Mouse (Mus musculus): Measurements from ENCODE around the gene Taldo1.
"Not testable (repeated sequence)": the region's sequence is repeated elsewhere in the genome, so short reads cannot be mapped to it uniquely, and the experiment has no call there.

Taldo1 gene

DNA sequence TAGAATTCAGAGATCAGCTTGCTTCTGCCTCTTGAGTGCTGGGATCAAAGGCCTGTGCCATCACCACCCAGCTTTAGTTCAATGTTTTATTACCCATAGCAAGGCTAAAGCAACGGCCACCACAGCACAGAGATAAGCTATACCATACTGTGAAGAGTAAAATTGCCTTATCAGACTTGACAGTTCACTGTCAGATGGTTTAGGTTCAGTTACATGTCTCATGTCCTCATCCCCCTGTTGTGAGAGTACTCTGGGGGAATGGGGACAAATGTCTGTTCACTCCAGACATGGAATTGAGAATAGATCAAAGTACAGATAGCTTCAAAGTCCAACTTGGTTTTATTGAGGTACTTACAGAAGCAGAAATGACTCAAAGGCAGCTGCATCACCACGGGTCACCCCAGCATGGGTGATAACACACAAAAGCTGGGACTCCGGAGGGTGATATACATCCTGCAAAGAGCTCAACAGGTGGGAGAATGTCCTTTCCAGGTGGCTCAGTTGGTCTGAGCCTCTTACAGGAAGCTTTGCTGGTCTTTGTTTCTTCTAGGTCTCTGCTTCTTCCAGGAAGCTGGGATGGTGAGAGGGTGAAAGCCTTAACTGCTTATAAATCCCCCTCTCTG, 3.4 kb upstream of the Taldo1 start:
- no peak for DNase-seq

DNA sequence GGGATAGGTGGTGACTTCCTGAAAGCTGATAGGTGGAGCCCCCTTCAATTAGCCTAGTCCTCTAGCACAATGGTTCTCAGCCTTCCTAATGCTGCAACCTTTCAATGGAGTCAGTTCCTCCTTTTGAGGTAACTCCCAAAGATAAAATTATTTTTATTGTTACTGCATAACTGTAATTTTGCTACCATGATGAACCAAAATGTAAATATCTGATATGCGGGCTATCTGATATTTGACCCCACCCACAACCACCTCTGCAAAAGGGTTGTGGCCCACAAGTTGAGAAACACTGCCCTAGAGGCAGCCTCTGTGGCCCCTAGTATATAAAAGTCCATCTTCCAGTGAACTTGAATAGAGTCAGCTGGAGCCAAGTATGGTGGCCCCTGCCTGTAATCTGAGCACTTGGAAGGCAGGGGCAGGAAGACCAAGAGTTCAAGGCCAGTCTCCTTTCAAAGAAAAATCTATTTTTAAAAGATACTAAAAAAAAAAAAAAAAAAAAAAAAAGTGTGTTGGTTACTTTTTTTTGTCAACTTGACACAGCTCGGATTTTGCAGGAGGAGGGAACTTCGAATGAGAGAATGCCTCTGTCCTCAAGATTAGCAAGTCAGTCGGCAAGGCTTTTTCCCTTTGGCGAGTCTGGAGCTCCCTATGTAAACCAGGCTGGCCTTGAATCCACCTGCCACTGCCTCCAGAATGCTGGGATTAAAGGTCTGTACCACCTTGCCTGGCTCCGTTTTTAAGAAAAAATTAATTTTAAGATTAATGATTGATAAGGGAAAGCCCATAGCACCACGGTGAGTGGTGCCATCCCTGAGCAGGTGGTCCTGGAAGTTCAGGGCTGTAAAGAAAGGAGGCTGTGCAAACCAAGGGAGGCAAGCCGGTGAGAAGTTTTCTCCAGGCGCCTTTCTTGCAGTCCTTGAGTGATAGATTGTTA, 1.4 kb upstream of the Taldo1 start:
- no peak for DNase-seq

- no peak for DNase-seq
These were observed 688 bp downstream of the Taldo1 start for GRCm38 (mm10) chr7:141392552-141393222.

GRCm38 (mm10) chr7:141394158-141394557, 2.2 kb downstream of the Taldo1 start:
- no peak for DNase-seq

GRCm38 (mm10) chr7:141394771-141395170, 2.8 kb downstream of the Taldo1 start:
- peak; percentile 47 to 66 for DNase-seq

DNA sequence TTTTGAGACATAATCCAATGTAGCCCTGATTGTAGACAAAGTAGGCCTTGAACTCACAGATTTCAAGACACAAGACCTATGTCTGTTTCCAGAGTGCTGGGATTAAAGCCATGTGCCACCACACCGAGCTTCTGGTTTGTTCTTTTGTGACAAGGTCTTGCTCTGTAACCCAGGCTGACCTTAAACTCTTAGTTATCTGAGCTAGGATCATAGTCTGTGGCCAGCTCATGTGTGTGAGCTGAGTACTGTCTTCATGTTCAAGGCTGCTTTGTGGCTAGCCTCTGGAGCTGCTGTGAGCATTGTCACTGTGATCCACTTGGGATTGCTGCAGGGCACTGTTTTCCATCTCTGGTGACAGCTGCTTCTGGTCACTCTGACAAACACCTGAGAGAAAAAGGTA, 3.3 kb downstream of the Taldo1 start:
- DNase-seq: no peak

DNA sequence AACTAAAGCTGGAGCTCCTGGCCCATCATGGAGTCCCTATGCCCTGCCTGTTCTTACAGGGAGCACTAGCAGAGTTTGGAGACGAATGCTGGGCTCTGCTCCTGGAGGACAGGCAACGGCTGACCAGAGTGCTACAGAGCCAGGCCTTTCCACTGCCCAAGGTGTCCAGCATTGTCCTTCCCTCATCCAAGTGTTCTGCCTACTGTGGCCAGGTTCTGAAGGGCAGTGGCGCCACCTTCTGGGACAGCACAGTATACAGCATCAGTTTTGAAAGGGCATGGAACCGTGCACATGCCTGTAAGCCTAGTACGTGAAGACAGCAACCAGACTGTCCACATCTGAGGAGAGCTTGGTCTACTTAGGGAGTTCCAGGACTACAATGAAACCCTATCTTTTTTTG, 11.3 kb downstream of the Taldo1 start:
- DNase-seq: peak; percentile 59 to 63

DNA sequence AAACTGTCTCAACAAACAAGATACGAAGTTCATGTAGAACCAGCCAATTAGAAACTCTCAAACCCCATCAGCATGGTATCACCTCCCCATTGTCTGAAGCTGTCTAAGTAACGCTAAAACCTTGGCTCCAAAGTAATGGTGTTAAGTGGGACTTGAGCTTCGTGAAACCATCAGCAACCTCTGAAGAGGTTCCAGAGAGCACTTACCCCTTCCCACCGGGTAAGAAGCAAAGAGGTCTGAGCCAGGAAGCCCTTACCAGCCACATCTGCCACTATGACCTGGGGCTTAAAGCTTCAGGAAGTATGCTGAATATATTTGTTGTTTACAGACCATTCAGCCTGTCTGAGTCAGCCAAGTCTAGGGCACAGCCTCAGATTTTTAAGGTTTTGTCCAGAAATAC, 13.5 kb downstream of the Taldo1 start:
- no peak for DNase-seq

GRCm38 (mm10) chr7:141407670-141408069, 15.7 kb downstream of the Taldo1 start:
- not testable (repeated sequence) for DNase-seq

GRCm38 (mm10) chr7:141408833-141409232, 16.8 kb downstream of the Taldo1 start:
- DNase-seq: peak; percentile 95 to 97

GRCm38 (mm10) chr7:141410631-141411030, 18.6 kb downstream of the Taldo1 start:
- DNase-seq: peak; percentile 11 to 27

GRCm38 (mm10) chr7:141411667-141412066, 19.7 kb downstream of the Taldo1 start:
- DNase-seq: no peak

DNA sequence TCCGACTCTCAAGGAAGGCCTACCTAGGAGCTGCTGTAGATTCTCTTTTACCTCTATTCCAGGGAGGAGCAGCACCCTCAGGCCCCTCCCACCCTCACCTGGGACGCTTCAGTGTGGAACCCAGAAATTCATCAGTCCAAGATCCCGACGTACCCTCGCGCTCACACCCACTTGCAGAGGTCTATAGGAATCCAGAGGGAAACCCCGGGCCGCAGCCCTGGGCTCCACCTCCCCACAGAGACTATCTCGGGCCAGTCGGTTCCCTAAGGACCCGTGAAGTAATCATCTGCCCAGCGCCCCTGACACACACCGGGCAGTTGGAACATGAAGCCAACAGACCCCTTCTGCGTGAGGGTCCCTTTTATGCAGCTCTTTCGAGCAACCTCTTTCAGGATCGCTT, 21.3 kb downstream of the Taldo1 start:
- peak; percentile 40 to 46 for DNase-seq

- peak; percentile 99 to 100 for DNase-seq
These were observed 22.0 kb downstream of the Taldo1 start, which contains the start of gene Gatd1 for GRCm38 (mm10) chr7:141413809-141414584. Gene Gatd1 (minus strand): TSS chr7:141414136.

DNA sequence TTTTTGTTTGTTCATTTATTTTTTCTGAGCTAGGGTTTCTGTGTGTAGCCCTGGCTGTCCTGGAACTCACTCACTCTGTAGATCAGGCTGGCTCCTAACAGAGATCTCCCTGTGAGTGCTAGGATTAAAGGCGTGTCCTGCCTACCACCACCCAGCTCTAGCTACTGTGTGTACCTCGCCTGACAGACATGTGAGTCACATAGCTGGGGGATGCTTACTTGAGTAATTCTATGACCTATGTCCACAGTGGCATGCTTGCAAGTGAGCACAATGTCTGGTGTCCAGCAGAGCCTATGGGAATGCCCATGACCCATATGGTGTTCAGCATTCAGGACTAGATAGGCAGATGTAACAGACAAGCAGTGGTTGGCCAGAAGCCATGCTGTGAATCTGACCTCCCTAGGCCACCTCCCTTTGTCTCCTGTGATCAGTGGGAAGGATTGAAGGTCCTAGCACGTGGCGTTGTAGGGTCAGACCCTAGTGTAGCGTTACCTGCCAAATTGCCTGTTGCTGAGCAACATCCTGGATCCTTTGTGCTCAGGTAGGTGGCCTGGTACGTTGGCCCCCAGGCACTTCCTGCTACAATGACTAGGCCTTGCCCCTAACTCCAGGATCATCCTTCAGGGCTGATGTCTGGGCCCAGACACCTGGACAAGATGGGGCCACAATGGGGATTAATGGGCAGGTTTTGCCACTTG, 24.3 kb downstream of the Taldo1 start:
- DNase-seq: peak in 1 of 2 experiments; percentile 5

DNA sequence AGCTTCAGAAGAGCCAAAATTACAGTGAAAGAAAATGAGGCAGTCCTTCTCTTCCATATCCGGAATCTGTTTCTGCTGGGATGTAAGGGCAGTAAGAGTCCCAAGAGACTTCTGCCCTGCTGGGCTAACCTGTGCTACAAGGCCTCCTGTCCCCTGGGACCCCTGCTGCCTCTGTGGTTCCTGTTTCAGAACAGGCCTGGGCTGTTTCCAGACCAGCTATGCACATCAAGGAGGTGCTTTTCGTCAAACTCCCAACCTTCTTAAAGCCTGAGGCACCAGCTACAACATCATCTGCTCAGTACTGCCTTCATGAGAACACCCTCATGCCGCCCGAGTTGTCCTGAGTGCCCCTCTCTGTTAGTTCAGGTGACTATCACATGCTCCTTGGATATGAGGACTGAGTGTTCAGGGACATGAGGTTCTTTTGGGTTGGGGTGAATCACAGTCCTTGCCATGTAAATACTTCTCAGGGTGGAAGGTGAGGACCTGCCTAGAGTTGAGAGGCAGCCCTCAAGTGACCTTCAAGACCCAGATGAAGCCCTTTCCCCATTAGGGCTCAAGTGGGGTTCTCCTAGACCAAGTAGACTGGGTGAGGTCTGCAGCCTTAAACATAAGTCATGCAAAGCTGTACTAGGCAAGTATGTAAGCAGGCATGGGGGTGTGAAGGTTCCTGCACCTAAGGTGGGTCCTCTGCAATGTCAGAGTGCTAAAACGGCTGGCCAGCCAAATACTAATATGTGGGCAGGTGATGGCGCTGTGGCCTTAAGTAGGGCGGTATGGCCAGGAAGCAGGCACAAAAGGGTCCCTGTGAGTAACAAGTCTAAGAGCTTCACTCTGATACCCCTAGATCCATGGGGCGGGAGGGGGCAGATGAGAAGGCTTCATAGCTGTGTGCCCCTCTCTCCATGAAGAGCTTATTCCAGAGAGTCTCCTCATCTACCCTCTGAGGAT, 26.0 kb downstream of the Taldo1 start:
- DNase-seq: peak in 1 of 2 experiments; percentile 12

DNA sequence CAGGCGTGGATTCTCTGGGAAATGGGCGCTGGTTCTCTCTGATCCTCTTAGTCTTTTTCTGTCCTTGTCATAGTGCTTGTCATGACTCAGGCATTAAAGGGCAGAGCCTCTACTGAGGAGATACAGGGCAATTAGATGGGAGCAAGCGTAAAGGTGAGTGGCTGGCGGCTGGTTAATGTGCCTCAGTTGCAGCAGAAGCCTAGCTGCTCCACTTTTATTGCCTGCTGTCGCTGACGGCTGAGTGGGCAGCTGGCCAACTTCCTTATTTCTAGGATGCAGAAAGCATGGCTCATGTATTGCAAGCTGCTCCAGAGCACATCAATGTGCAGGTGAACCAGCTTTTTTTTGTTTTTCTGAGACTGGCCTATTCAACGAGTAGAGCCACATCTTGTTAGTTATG, 27.0 kb downstream of the Taldo1 start:
- peak; percentile 59 to 61 for DNase-seq

DNA sequence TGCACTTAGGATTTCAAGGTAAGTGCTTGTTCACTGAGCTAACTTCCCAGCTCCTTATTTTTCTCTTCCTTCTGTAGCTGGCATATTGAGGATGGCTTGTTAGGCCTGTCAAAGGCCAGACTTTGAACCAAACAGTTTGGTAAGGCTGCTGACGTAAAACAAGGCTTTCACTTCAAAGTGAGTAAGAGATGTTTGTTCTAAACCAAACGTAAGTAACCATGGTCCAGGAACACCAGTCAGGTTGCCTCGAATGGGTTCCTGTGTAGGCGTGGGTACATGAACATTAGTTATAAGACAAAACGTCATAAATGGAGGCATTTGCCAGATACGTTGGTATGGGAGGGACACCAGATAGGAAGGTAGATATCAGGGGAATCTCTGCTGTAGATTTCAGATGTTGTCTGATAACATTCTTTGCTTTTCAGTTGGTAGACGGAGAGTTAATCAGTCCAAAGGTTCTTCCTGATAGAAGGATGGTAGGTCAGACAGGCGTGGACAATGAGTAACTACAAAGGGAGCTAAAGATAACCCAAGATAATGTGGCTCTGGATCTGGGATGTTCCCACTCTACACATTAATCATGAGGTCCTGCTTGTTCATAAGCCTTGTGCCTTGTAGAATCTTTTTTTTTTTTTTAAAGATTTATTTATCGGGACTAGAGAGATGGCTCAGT, 28.2 kb downstream of the Taldo1 start:
- DNase-seq: no peak

- no peak for DNase-seq
These were observed 31.8 kb downstream of the Taldo1 start for GRCm38 (mm10) chr7:141423811-141424210.

Data from cerebellum, adult 18-20 months (tissue).